Mouse (Mus musculus): ENCODE measurements around the gene Lrrc3b. TPM values are rescaled to one million over a fixed set of nuclear protein-coding genes. Genes with fewer than 3 reads are reported as not detected.

The Lrrc3b gene
- total RNA-seq (2015; ENCODE audit: low replicate concordance) (not detected in 2 replicates), total RNA-seq (2017; ENCODE audit: low replicate concordance) (not detected in 2 replicates)

GRCm38 (mm10) chr14:15438485-15439157 lies at the start of gene Lrrc3b:
Gene Lrrc3b (minus strand): TSS chr14:15438987.
- no peak for ATAC-seq (replicated peaks; ENCODE audit: low FRiP score, poor library complexity, severe bottlenecking)

- no peak for ATAC-seq (replicated peaks; ENCODE audit: low FRiP score, poor library complexity, severe bottlenecking)
Observed at GRCm38 (mm10) chr14:15477668-15478067, 38.9 kb upstream of the Lrrc3b start.

GRCm38 (mm10) chr14:15438096-15438484 lies 697 bp downstream of the Lrrc3b start:
- no peak for ATAC-seq (replicated peaks; ENCODE audit: low FRiP score, poor library complexity, severe bottlenecking)

GRCm38 (mm10) chr14:15437501-15437941 lies 1.3 kb downstream of the Lrrc3b start:
- no peak for ATAC-seq (replicated peaks; ENCODE audit: low FRiP score, poor library complexity, severe bottlenecking)

- no peak for ATAC-seq (replicated peaks; ENCODE audit: low FRiP score, poor library complexity, severe bottlenecking)
Observed at GRCm38 (mm10) chr14:15437046-15437445, 1.7 kb downstream of the Lrrc3b start.

GRCm38 (mm10) chr14:15436586-15436985 lies 2.2 kb downstream of the Lrrc3b start:
- no peak for ATAC-seq (replicated peaks; ENCODE audit: low FRiP score, poor library complexity, severe bottlenecking)

- ATAC-seq (replicated peaks; ENCODE audit: low FRiP score, poor library complexity, severe bottlenecking), result no peak
Observed at GRCm38 (mm10) chr14:15432396-15432795, 6.4 kb downstream of the Lrrc3b start.

- no peak for ATAC-seq (replicated peaks; ENCODE audit: low FRiP score, poor library complexity, severe bottlenecking)
Observed at GRCm38 (mm10) chr14:15421624-15422023, 17.2 kb downstream of the Lrrc3b start.

GRCm38 (mm10) chr14:15410686-15411534 lies 27.9 kb downstream of the Lrrc3b start:
- no peak for ATAC-seq (replicated peaks; ENCODE audit: low FRiP score, poor library complexity, severe bottlenecking)

- ATAC-seq (replicated peaks; ENCODE audit: low FRiP score, poor library complexity, severe bottlenecking), result no peak
Observed at GRCm38 (mm10) chr14:15385536-15385935, 53.3 kb downstream of the Lrrc3b start.

GRCm38 (mm10) chr14:15384972-15385371 lies 53.8 kb downstream of the Lrrc3b start:
- no peak for ATAC-seq (replicated peaks; ENCODE audit: low FRiP score, poor library complexity, severe bottlenecking)

- no peak for ATAC-seq (replicated peaks; ENCODE audit: low FRiP score, poor library complexity, severe bottlenecking)
Observed at GRCm38 (mm10) chr14:15384532-15384931, 54.3 kb downstream of the Lrrc3b start.

- no peak for ATAC-seq (replicated peaks; ENCODE audit: low FRiP score, poor library complexity, severe bottlenecking)
Observed at GRCm38 (mm10) chr14:15383133-15383532, 55.7 kb downstream of the Lrrc3b start.

- ATAC-seq (replicated peaks; ENCODE audit: low FRiP score, poor library complexity, severe bottlenecking), result no peak
Observed at GRCm38 (mm10) chr14:15377368-15377767, 61.4 kb downstream of the Lrrc3b start.

- ATAC-seq (replicated peaks; ENCODE audit: low FRiP score, poor library complexity, severe bottlenecking), result no peak
Observed at GRCm38 (mm10) chr14:15376786-15377185, 62.0 kb downstream of the Lrrc3b start.

GRCm38 (mm10) chr14:15374271-15374670 lies 64.5 kb downstream of the Lrrc3b start:
- ATAC-seq (replicated peaks; ENCODE audit: low FRiP score, poor library complexity, severe bottlenecking), result no peak

- ATAC-seq (replicated peaks; ENCODE audit: low FRiP score, poor library complexity, severe bottlenecking), result no peak
Observed at GRCm38 (mm10) chr14:15372985-15373384, 65.8 kb downstream of the Lrrc3b start.

GRCm38 (mm10) chr14:15365045-15365444 lies 73.7 kb downstream of the Lrrc3b start:
- ATAC-seq (replicated peaks; ENCODE audit: low FRiP score, poor library complexity, severe bottlenecking), result no peak

- no peak for ATAC-seq (replicated peaks; ENCODE audit: low FRiP score, poor library complexity, severe bottlenecking)
Observed at GRCm38 (mm10) chr14:15359893-15360292, 78.9 kb downstream of the Lrrc3b start.

- no peak for ATAC-seq (replicated peaks; ENCODE audit: low FRiP score, poor library complexity, severe bottlenecking)
Observed at GRCm38 (mm10) chr14:15359134-15359533, 79.7 kb downstream of the Lrrc3b start.

- ATAC-seq (replicated peaks; ENCODE audit: low FRiP score, poor library complexity, severe bottlenecking), result no peak
Observed at GRCm38 (mm10) chr14:15355512-15355911, 83.3 kb downstream of the Lrrc3b start.

Measured in erythroblast, adult 5-6 weeks (primary cell).